In the genomic region with DNA sequence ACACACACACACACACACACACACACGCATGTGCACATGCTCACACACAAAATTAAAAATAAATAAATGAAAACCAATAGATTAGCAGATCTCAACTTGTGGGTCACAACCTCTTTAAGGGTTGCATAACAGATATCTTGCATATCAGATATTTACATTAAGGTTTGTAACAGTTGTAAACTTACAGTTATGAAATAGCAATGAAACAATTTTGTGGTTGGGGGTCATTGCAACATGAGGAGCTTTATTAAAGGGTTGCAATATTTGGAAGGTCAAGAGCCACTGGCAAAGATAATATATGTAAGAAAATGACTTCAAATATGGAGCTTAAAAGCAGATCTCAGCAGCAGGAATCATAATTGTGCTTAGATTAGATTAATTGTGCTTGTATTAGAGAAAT, we compare ENCODE assay signal across 15 mouse cellular contexts.
"Had no signal": no experiment of that assay in that cellular context is flagged by ENCODE, and none has a peak within 500 bp of the region (broad histone marks: within the 10 kb centered on the region; RNA-seq: fewer than 3 reads in every experiment).

No protein-coding gene starts in this region.

- H3K9me3 ChIP-seq: midbrain, embryonic 13.5 days; midbrain, embryonic 15.5 days; neural tube, embryonic 12.5 days; stomach, embryonic 15.5 days had no signal

- H3K27me3 ChIP-seq: megakaryocyte, embryonic 14.5 days; midbrain, embryonic 13.5 days; midbrain, embryonic 15.5 days; neural tube, embryonic 12.5 days; stomach, embryonic 15.5 days had no signal

- DNase-seq: lung, adult 18-20 months; lung, embryonic 14.5 days; lung, postnatal 10 days; lung, postnatal 4 days; right cerebral cortex, postnatal 14 days; thymus, adult 2 months; thymus, postnatal 25 days; thymus, postnatal 4 days had no signal

- H3K27ac ChIP-seq: midbrain, embryonic 13.5 days; midbrain, embryonic 15.5 days; neural tube, embryonic 12.5 days; stomach, embryonic 15.5 days; stomach, postnatal 0 days had no signal

- H3K4me3 ChIP-seq: megakaryocyte, embryonic 14.5 days; midbrain, embryonic 13.5 days; midbrain, embryonic 15.5 days; neural tube, embryonic 12.5 days; stomach, embryonic 15.5 days had no signal

- ATAC-seq: midbrain, embryonic 13.5 days; midbrain, embryonic 15.5 days had no signal

- H3K36me3 ChIP-seq: midbrain, embryonic 13.5 days; midbrain, embryonic 15.5 days; neural tube, embryonic 12.5 days; stomach, embryonic 15.5 days had no signal

- H3K4me1 ChIP-seq: megakaryocyte, embryonic 14.5 days; neural tube, embryonic 12.5 days; stomach, embryonic 15.5 days had no signal

- H3K4me2 ChIP-seq: lung, embryonic 14.5 days; midbrain, embryonic 11.5 days; midbrain, embryonic 13.5 days; midbrain, embryonic 15.5 days; neural tube, embryonic 12.5 days; stomach, embryonic 15.5 days had no signal

- H3K9ac ChIP-seq: lung, embryonic 14.5 days; midbrain, embryonic 13.5 days; midbrain, embryonic 15.5 days; neural tube, embryonic 12.5 days; stomach, embryonic 15.5 days had no signal
